Mouse (Mus musculus): ENCODE measurements around the gene Olfr282. TPM values are rescaled to one million over a fixed set of nuclear protein-coding genes. Genes with fewer than 3 reads are reported as not detected.

Olfr282 gene
- polyA plus RNA-seq, 1 experiment = not detected

- no peaks in the 10 kb centered on the region for H3K27me3 ChIP-seq (ENCODE audit: control insufficient read depth, insufficient read depth, low read length)
- no peak for TF ChIP-seq POLR2A (IDR thresholded peaks at IDR 0.05; ENCODE audit: low read depth, low read length)
- TF ChIP-seq CTCF (IDR thresholded peaks at IDR 0.05; ENCODE audit: extremely low read depth, insufficient read length, insufficient replicate concordance, low read depth, low read length) = no peak
- H3K4me1 ChIP-seq (ENCODE audit: control insufficient read depth, insufficient read depth, insufficient read length, low read length) = no peaks in the 10 kb centered on the region
- no peak overlapping the region for H3K27ac ChIP-seq (ENCODE audit: insufficient read depth, low read depth, low read length)
- H3K4me3 ChIP-seq (ENCODE audit: low read depth, low read length) = no peak overlapping the region
- no peaks in the 10 kb centered on the region for H3K36me3 ChIP-seq (ENCODE audit: control insufficient read depth, insufficient read depth, low read length)
- WGBS = 65% methylated on average over 14 of the region's 14 CpGs
Observed at GRCm38 (mm10) chr15:98424326-98424725, 6.7 kb upstream of the Olfr282 start.

DNA sequence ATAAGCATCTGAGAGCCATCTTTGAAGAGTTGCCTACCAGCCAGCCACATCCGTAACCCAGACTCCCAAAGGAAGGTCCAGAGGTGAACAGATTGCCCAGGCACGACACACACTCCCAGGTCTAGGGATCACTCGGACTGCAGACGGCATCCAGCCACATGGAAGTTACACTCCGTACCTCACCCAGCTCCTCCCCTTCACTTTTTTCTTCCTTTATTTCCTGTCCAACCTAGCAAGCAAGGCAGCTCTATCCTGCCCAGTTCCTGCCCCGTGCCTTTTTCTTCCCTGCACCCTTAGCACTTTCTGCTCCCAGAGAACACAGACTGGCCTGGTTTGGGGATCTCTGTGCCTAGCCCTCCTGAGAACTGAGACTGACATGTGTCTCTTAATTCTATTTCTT is 6.3 kb upstream of the Olfr282 start:
- Histone ChIP-seq H3K4me3 (ENCODE audit: low read depth, low read length) (no peak overlapping the region), H3K27ac (ENCODE audit: insufficient read depth, low read depth, low read length) (no peak overlapping the region), H3K36me3 (ENCODE audit: control insufficient read depth, insufficient read depth, low read length) (no peaks in the 10 kb centered on the region), H3K4me1 (ENCODE audit: control insufficient read depth, insufficient read depth, insufficient read length, low read length) (no peaks in the 10 kb centered on the region), H3K27me3 (ENCODE audit: control insufficient read depth, insufficient read depth, low read length) (no peaks in the 10 kb centered on the region)
- no peak for TF ChIP-seq POLR2A (IDR thresholded peaks at IDR 0.05; ENCODE audit: low read depth, low read length)
- no peak for TF ChIP-seq CTCF (IDR thresholded peaks at IDR 0.05; ENCODE audit: extremely low read depth, insufficient read length, insufficient replicate concordance, low read depth, low read length)
- 15% methylated on average over 6 of the region's 6 CpGs for WGBS

DNA sequence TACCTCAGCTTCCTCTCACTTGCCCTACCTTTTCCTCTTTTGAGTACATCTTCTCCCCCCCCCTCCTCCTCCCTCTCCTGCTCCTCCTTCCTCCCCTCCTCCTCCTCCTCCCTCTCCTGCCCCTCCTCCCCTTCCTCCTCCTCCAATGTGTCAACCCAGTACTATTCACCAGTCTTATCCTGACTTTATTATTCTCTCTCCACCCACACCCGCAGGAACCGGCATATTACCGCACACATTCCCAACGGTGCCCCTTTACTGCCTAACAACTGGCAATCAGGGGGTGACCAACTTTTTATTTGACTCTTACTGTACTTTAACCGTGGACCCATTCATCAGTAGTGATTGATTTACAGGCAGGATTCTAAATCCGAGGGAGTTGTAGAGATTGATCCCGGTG is 5.8 kb upstream of the Olfr282 start:
- H3K4me3 ChIP-seq (ENCODE audit: low read depth, low read length) = no peak overlapping the region
- 34% methylated on average over 7 of the region's 7 CpGs for WGBS
- TF ChIP-seq POLR2A (IDR thresholded peaks at IDR 0.05; ENCODE audit: low read depth, low read length) (no peak), CTCF (IDR thresholded peaks at IDR 0.05; ENCODE audit: extremely low read depth, insufficient read length, insufficient replicate concordance, low read depth, low read length) (no peak)
- H3K27me3 ChIP-seq (ENCODE audit: control insufficient read depth, insufficient read depth, low read length) = no peaks in the 10 kb centered on the region
- no peaks in the 10 kb centered on the region for H3K4me1 ChIP-seq (ENCODE audit: control insufficient read depth, insufficient read depth, insufficient read length, low read length)
- no peaks in the 10 kb centered on the region for H3K36me3 ChIP-seq (ENCODE audit: control insufficient read depth, insufficient read depth, low read length)
- no peak overlapping the region for H3K27ac ChIP-seq (ENCODE audit: insufficient read depth, low read depth, low read length)

- no peaks in the 10 kb centered on the region for H3K36me3 ChIP-seq (ENCODE audit: control insufficient read depth, insufficient read depth, low read length)
- H3K27ac ChIP-seq (ENCODE audit: insufficient read depth, low read depth, low read length) = no peak overlapping the region
- H3K27me3 ChIP-seq (ENCODE audit: control insufficient read depth, insufficient read depth, low read length) = no peaks in the 10 kb centered on the region
- no peak overlapping the region for H3K4me3 ChIP-seq (ENCODE audit: low read depth, low read length)
- no peaks in the 10 kb centered on the region for H3K4me1 ChIP-seq (ENCODE audit: control insufficient read depth, insufficient read depth, insufficient read length, low read length)
- no peak for TF ChIP-seq CTCF (IDR thresholded peaks at IDR 0.05; ENCODE audit: extremely low read depth, insufficient read length, insufficient replicate concordance, low read depth, low read length)
- no peak for TF ChIP-seq POLR2A (IDR thresholded peaks at IDR 0.05; ENCODE audit: low read depth, low read length)
- WGBS = 74% methylated on average over 3 of the region's 3 CpGs
Observed at GRCm38 (mm10) chr15:98444561-98444960, 13.5 kb downstream of the Olfr282 start.

GRCm38 (mm10) chr15:98448521-98448920 is 17.5 kb downstream of the Olfr282 start:
- TF ChIP-seq CTCF (IDR thresholded peaks at IDR 0.05; ENCODE audit: extremely low read depth, insufficient read length, insufficient replicate concordance, low read depth, low read length) (no peak), POLR2A (IDR thresholded peaks at IDR 0.05; ENCODE audit: low read depth, low read length) (no peak)
- H3K27me3 ChIP-seq (ENCODE audit: control insufficient read depth, insufficient read depth, low read length) = no peaks in the 10 kb centered on the region
- 62% methylated on average over 4 of the region's 4 CpGs for WGBS

DNA sequence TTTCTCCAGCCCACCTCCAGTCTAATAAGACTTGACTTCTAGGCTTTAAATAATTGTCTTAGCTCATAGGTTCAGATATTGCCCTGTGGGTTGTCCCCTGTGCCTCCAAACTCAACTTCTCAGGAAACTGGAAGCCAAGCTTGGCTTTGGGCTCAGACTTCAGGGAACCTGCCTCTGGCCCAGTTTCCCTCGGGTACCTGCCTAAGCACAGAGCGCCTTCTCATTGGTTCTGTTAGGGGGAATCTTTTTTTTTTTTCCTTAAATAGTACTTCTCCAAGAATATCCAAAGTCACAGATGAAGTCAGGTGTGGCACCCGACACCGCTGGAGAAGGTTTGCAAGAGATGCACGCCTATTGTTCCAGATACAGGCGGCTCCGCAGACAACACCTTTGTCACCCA is 21.3 kb downstream of the Olfr282 start, which contains the start of gene Olfr281:
Olfr281 (plus strand) TSS at position 301 of the 400 bp plus-strand sequence.
- H3K4me1 ChIP-seq (ENCODE audit: control insufficient read depth, insufficient read depth, insufficient read length, low read length) = no peaks in the 10 kb centered on the region
- no peak within 1 kb of the TSS for H3K27ac ChIP-seq (ENCODE audit: insufficient read depth, low read depth, low read length)
- H3K36me3 ChIP-seq (ENCODE audit: control insufficient read depth, insufficient read depth, low read length) = no peaks in the 10 kb centered on the region
- no peak for TF ChIP-seq POLR2A (IDR thresholded peaks at IDR 0.05; ENCODE audit: low read depth, low read length)
- TF ChIP-seq CTCF (IDR thresholded peaks at IDR 0.05; ENCODE audit: extremely low read depth, insufficient read length, insufficient replicate concordance, low read depth, low read length) = no peak
- no peak within 1 kb of the TSS for H3K4me3 ChIP-seq (ENCODE audit: low read depth, low read length)
- H3K27me3 ChIP-seq (ENCODE audit: control insufficient read depth, insufficient read depth, low read length) = no peaks in the 10 kb centered on the region
- 90% methylated on average over 7 of the region's 7 CpGs for WGBS

More at GRCm38 (mm10) chr15:98448521-98448920, 17.5 kb downstream of the Olfr282 start:
- Histone ChIP-seq H3K4me3 (ENCODE audit: low read depth, low read length) (no peak overlapping the region), H3K36me3 (ENCODE audit: control insufficient read depth, insufficient read depth, low read length) (no peaks in the 10 kb centered on the region), H3K4me1 (ENCODE audit: control insufficient read depth, insufficient read depth, insufficient read length, low read length) (no peaks in the 10 kb centered on the region), H3K27ac (ENCODE audit: insufficient read depth, low read depth, low read length) (no peak overlapping the region)

- no peak within 1 kb of the TSS for H3K4me3 ChIP-seq (ENCODE audit: low read depth, low read length)
- no peaks in the 10 kb centered on the region for H3K4me1 ChIP-seq (ENCODE audit: control insufficient read depth, insufficient read depth, insufficient read length, low read length)
- H3K36me3 ChIP-seq (ENCODE audit: control insufficient read depth, insufficient read depth, low read length) = no peaks in the 10 kb centered on the region
- 86% methylated on average over 4 of the region's 4 CpGs for WGBS
- H3K27ac ChIP-seq (ENCODE audit: insufficient read depth, low read depth, low read length) = no peak within 1 kb of the TSS
- TF ChIP-seq CTCF (IDR thresholded peaks at IDR 0.05; ENCODE audit: extremely low read depth, insufficient read length, insufficient replicate concordance, low read depth, low read length) (no peak), POLR2A (IDR thresholded peaks at IDR 0.05; ENCODE audit: low read depth, low read length) (no peak)
- no peaks in the 10 kb centered on the region for H3K27me3 ChIP-seq (ENCODE audit: control insufficient read depth, insufficient read depth, low read length)
Observed at GRCm38 (mm10) chr15:98469596-98469995, 38.6 kb downstream of the Olfr282 start, which contains the start of gene OR5BS1P. OR5BS1P (plus strand) TSS chr15:98469896.

Measured in small intestine, adult 2 months (tissue).